Mouse (Mus musculus) right cerebral cortex, postnatal 25 days (tissue): ENCODE results near the gene 1110017D15Rik.

Experiments used
- DNase-seq: peaks from one replicate; pipeline ENCODE4 v3.0.0; 2022

1110017D15Rik gene

GRCm38 (mm10) chr4:41507998-41508397, 9.1 kb downstream of the 1110017D15Rik start:
- no peak for DNase-seq

GRCm38 (mm10) chr4:41507326-41507924, 9.7 kb downstream of the 1110017D15Rik start:
- no peak for DNase-seq

GRCm38 (mm10) chr4:41506906-41507305, 10.2 kb downstream of the 1110017D15Rik start:
- DNase-seq: peak; percentile 83

- DNase-seq: peak; percentile 48
Measured at GRCm38 (mm10) chr4:41506156-41506555, 11.0 kb downstream of the 1110017D15Rik start.

GRCm38 (mm10) chr4:41505131-41505551, 12.0 kb downstream of the 1110017D15Rik start:
- no peak for DNase-seq

- DNase-seq: no peak
Measured at GRCm38 (mm10) chr4:41504325-41504724, 12.8 kb downstream of the 1110017D15Rik start.

- peak; percentile 89 for DNase-seq
Measured at GRCm38 (mm10) chr4:41502986-41503412, 14.1 kb downstream of the 1110017D15Rik start, which contains the start of gene AI464131. TSS of gene AI464131 (minus strand) at chr4:41503076.

- no peak for DNase-seq
Measured at GRCm38 (mm10) chr4:41502171-41502940, 14.8 kb downstream of the 1110017D15Rik start.

- DNase-seq: no peak
Measured at GRCm38 (mm10) chr4:41500787-41501186, 16.3 kb downstream of the 1110017D15Rik start.

- no peak for DNase-seq
Measured at GRCm38 (mm10) chr4:41499619-41500018, 17.5 kb downstream of the 1110017D15Rik start.

- no peak for DNase-seq
Measured at GRCm38 (mm10) chr4:41498921-41499391, 18.2 kb downstream of the 1110017D15Rik start.

- DNase-seq: no peak
Measured at GRCm38 (mm10) chr4:41497995-41498845, 18.9 kb downstream of the 1110017D15Rik start.

GRCm38 (mm10) chr4:41497579-41497978, 19.6 kb downstream of the 1110017D15Rik start:
- DNase-seq: no peak

- DNase-seq: no peak
Measured at GRCm38 (mm10) chr4:41497046-41497445, 20.1 kb downstream of the 1110017D15Rik start.

GRCm38 (mm10) chr4:41495850-41496249, 21.3 kb downstream of the 1110017D15Rik start:
- peak; percentile 29 for DNase-seq

- no peak for DNase-seq
Measured at GRCm38 (mm10) chr4:41495076-41495475, 22.1 kb downstream of the 1110017D15Rik start.

GRCm38 (mm10) chr4:41494378-41494777, 22.8 kb downstream of the 1110017D15Rik start:
- no peak for DNase-seq

GRCm38 (mm10) chr4:41493464-41494116, 23.5 kb downstream of the 1110017D15Rik start:
- no peak for DNase-seq

GRCm38 (mm10) chr4:41492951-41493350, 24.2 kb downstream of the 1110017D15Rik start:
- no peak for DNase-seq

- DNase-seq: no peak
Measured at GRCm38 (mm10) chr4:41481601-41482017, 35.5 kb downstream of the 1110017D15Rik start.

- no peak for DNase-seq
Measured at GRCm38 (mm10) chr4:41480254-41480653, 36.9 kb downstream of the 1110017D15Rik start.

GRCm38 (mm10) chr4:41479456-41479804, 37.7 kb downstream of the 1110017D15Rik start:
- DNase-seq: no peak
